ENCODE assay signal across 8 mouse cellular contexts in the genomic region with DNA sequence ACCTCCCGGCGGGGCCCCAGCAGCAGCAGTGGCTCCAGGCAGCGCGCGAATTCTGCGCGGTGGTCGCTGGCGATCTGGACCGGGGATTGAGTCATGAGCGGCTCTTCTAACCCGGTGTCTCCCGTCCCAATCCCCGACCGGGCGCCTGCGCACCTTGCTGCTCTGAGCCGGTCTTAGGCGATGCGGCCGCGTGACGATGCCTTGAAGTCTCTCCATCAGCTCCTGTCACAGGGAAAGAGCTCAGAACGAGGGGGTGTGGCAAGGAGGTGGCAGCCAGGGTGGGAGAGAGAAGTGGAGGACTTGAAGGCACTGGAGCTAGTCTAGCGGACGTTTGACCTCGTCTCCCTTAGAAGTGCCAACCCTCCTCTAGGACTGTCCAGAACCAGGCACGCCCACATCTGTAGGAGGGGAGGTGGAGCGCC. TPM values are rescaled to one million over a fixed set of nuclear protein-coding genes. Genes with fewer than 3 reads are reported as not detected.
DNase-seq lines count a peak whose midpoint lies in the region; ATAC-seq and TF ChIP-seq lines count a peak whose summit lies in the region.

No protein-coding gene starts in this region.

- H3K27me3 ChIP-seq in hindbrain, embryonic 13.5 days, result peaks cover 95% of the 10 kb centered on the region

- no peaks in the 10 kb centered on the region for H3K9me3 ChIP-seq in hindbrain, embryonic 13.5 days

- peak; percentile 65 for ATAC-seq in hindbrain, embryonic 13.5 days (ENCODE audit: low FRiP score)
- ATAC-seq in megakaryocyte-erythroid progenitor cell, adult 5-6 weeks (replicated peaks; ENCODE audit: low FRiP score, low TSS enrichment, poor library complexity, severe bottlenecking), result peak; percentile 38

- peak overlapping the region; percentile 23 for H3K4me3 ChIP-seq in lung, adult 2 months (replicated peaks; ENCODE audit: extremely low read depth, low read depth, low read length)
- peak overlapping the region; percentile 40 for H3K4me3 ChIP-seq in hindbrain, embryonic 13.5 days

- H3K27ac ChIP-seq in hindbrain, embryonic 13.5 days, result no peak overlapping the region

- peaks cover 7% of the 10 kb centered on the region; the same call in 1 of the 2 replicates for H3K36me3 ChIP-seq in hindbrain, embryonic 13.5 days

- no peaks in the 10 kb centered on the region; the same call in 1 of the 2 replicates for H3K4me1 ChIP-seq in lung, adult 2 months (ENCODE audit: control insufficient read depth, insufficient read depth, low read length)
- peaks cover 36% of the 10 kb centered on the region for H3K4me1 ChIP-seq in hindbrain, embryonic 13.5 days (replicated peaks)

- peak overlapping the region; percentile 59 for H3K4me2 ChIP-seq in hindbrain, embryonic 13.5 days

- peak; percentile 19 for DNase-seq in lung, adult 2 months
- no peak for DNase-seq in lung, postnatal 14 days
- peak; percentile 64 for DNase-seq in embryo, embryonic 10 days (ENCODE audit: low spot score)
- DNase-seq in spleen, adult 18-20 months, result no peak
- DNase-seq in frontal cortex, postnatal 10 days (ENCODE audit: low spot score in 2 of 2), result no peak
- DNase-seq in thymus, postnatal 4 days, result no peak

- 1% methylated on average over 29 of the region's 29 CpGs for WGBS in lung, adult 2 months
- under 1% methylated on average over 29 of the region's 29 CpGs for WGBS in hindbrain, embryonic 13.5 days

- TF ChIP-seq POLR2A in lung, adult 2 months (IDR thresholded peaks at IDR 0.05; ENCODE audit: borderline replicate concordance, extremely low read depth, low read depth, low read length), result no peak

- no peak for TF ChIP-seq CTCF in lung, adult 2 months (IDR thresholded peaks at IDR 0.05; ENCODE audit: insufficient read depth, low read length)

- peak overlapping the region; percentile 64 for H3K9ac ChIP-seq in hindbrain, embryonic 13.5 days

RNA-seq across cellular contexts. Expression of gene Rnf207, which starts 5.6 kb away (rescaled TPM):
- 5.8 and 5.9 TPM in 2 replicates for polyA plus RNA-seq in lung, adult 2 months (2012; rRNA removed)
- polyA plus RNA-seq in hindbrain, embryonic 13.5 days (2015; fragmentation: Nextera tagmentation; extraction: Ambion mirVana), result 5.2 and 7.7 TPM in 2 replicates
- not detected in 2 replicates for total RNA-seq in megakaryocyte-erythroid progenitor cell, adult 5-6 weeks (2014; fragmentation: Nextera tagmentation)
- total RNA-seq in megakaryocyte-erythroid progenitor cell, adult 5-6 weeks (2017), result 0.38 TPM in 1 of 2 replicates, not detected in the other

RNA-seq across cellular contexts. Expression of gene Rpl22, which starts 12.3 kb away (rescaled TPM):
- 20.3 and 43.0 TPM in 2 replicates for polyA plus RNA-seq in lung, adult 2 months (2012; rRNA removed)
- polyA plus RNA-seq in hindbrain, embryonic 13.5 days (2015; fragmentation: Nextera tagmentation; extraction: Ambion mirVana), result 205 and 218 TPM in 2 replicates
- total RNA-seq in megakaryocyte-erythroid progenitor cell, adult 5-6 weeks (2014; fragmentation: Nextera tagmentation), result 2,168 and 2,467 TPM in 2 replicates
- total RNA-seq in megakaryocyte-erythroid progenitor cell, adult 5-6 weeks (2017), result 3,890 and 4,556 TPM in 2 replicates

RNA-seq across cellular contexts. Expression of gene Icmt, which starts 16.2 kb away (rescaled TPM):
- polyA plus RNA-seq in lung, adult 2 months (2012; rRNA removed), result 32.2 and 36.4 TPM in 2 replicates
- 17.2 and 18.4 TPM in 2 replicates for polyA plus RNA-seq in hindbrain, embryonic 13.5 days (2015; fragmentation: Nextera tagmentation; extraction: Ambion mirVana)
- 23.1 and 26.7 TPM in 2 replicates for total RNA-seq in megakaryocyte-erythroid progenitor cell, adult 5-6 weeks (2014; fragmentation: Nextera tagmentation)
- total RNA-seq in megakaryocyte-erythroid progenitor cell, adult 5-6 weeks (2017), result 12.6 and 12.9 TPM in 2 replicates

RNA-seq across cellular contexts. Expression of gene Hes3, which starts 21.8 kb away (rescaled TPM):
- 0.09 TPM in 1 of 2 replicates, not detected in the other for polyA plus RNA-seq in lung, adult 2 months (2012; rRNA removed)
- 0.38 and 0.79 TPM in 2 replicates for polyA plus RNA-seq in hindbrain, embryonic 13.5 days (2015; fragmentation: Nextera tagmentation; extraction: Ambion mirVana)
- total RNA-seq in megakaryocyte-erythroid progenitor cell, adult 5-6 weeks (2014; fragmentation: Nextera tagmentation), result not detected in 2 replicates
- not detected in 2 replicates for total RNA-seq in megakaryocyte-erythroid progenitor cell, adult 5-6 weeks (2017)

RNA-seq across cellular contexts. Expression of gene Chd5, which starts 25.2 kb away (rescaled TPM):
- polyA plus RNA-seq in lung, adult 2 months (2012; rRNA removed), result 0.85 and 0.99 TPM in 2 replicates
- 38.7 and 38.9 TPM in 2 replicates for polyA plus RNA-seq in hindbrain, embryonic 13.5 days (2015; fragmentation: Nextera tagmentation; extraction: Ambion mirVana)
- 0.10 TPM in 1 of 2 replicates, not detected in the other for total RNA-seq in megakaryocyte-erythroid progenitor cell, adult 5-6 weeks (2014; fragmentation: Nextera tagmentation)
- total RNA-seq in megakaryocyte-erythroid progenitor cell, adult 5-6 weeks (2017), result 0.04 TPM in 1 of 2 replicates, not detected in the other

Comparison
In these comparisons a context has a peak if more than half of its experiments do, and no peak if none do; other contexts are left out.
1. DNase-seq: peak in lung, adult 2 months (single experiment) and embryo, embryonic 10 days (single experiment); none in lung, postnatal 14 days (single experiment), spleen, adult 18-20 months (0 of 2), frontal cortex, postnatal 10 days (0 of 2) and thymus, postnatal 4 days (single experiment).